ENCODE assay signal across 8 mouse cellular contexts in genomic region chrX:95969116-95969515, GRCm38 (mm10). TPM values are rescaled to one million over a fixed set of nuclear protein-coding genes. Genes with fewer than 3 reads are reported as not detected.
DNase-seq lines count a peak whose midpoint lies in the region; ATAC-seq and TF ChIP-seq lines count a peak whose summit lies in the region.

No protein-coding gene starts in this region.

- peaks cover 4% of the 10 kb centered on the region; the same call in 1 of the 2 replicates for H3K27me3 ChIP-seq in heart, embryonic 10.5 days (ENCODE audit: insufficient read depth, poor library complexity, severe bottlenecking)
- no peaks in the 10 kb centered on the region for H3K27me3 ChIP-seq in forebrain, embryonic 15.5 days
- no peaks in the 10 kb centered on the region for H3K27me3 ChIP-seq in liver, embryonic 15.5 days

- H3K4me1 ChIP-seq in heart, embryonic 10.5 days: 0 out of 2 replicates have a peak, but pooled peaks cover 5% of the 10 kb centered on the region
- peaks cover 0 to 7% of the 10 kb centered on the region in 2 experiments; a peak in 1 of 4 replicates for H3K4me1 ChIP-seq in ES-E14 (ENCODE audit: control insufficient read depth in 2 of 2, insufficient read depth in 2 of 2, low read length in 2 of 2, poor library complexity in 1 of 2)
- H3K4me1 ChIP-seq in forebrain, embryonic 15.5 days: no peaks in the 10 kb centered on the region
- peaks cover 7% of the 10 kb centered on the region; the same call in 1 of the 2 replicates for H3K4me1 ChIP-seq in liver, embryonic 15.5 days (replicated peaks)

- no peak overlapping the region for H3K4me2 ChIP-seq in forebrain, embryonic 15.5 days (replicated peaks)
- peak overlapping the region; percentile 79 for H3K4me2 ChIP-seq in liver, embryonic 15.5 days

- 52% methylated on average over 6 of the region's 6 CpGs for WGBS in heart, embryonic 10.5 days
- WGBS in forebrain, embryonic 15.5 days: 23% methylated on average over 6 of the region's 6 CpGs
- 28% methylated on average over 6 of the region's 6 CpGs for WGBS in liver, embryonic 15.5 days (ENCODE audit: insufficient replicate concordance)

- 0 out of 2 replicates have a peak overlapping the region, but pooled peaks have one; percentile 60 for H3K4me3 ChIP-seq in heart, embryonic 10.5 days
- peak overlapping the region in 1 of 2 experiments; percentile 27; a peak in 2 of 4 replicates for H3K4me3 ChIP-seq in ES-E14 (ENCODE audit: insufficient read depth in 1 of 2, low read depth in 1 of 2, low read length in 2 of 2, poor library complexity in 1 of 2, severe bottlenecking in 1 of 2)
- H3K4me3 ChIP-seq in forebrain, embryonic 15.5 days: no peak overlapping the region
- no peak overlapping the region for H3K4me3 ChIP-seq in liver, embryonic 15.5 days (replicated peaks)

- DNase-seq in heart, embryonic 10.5 days (ENCODE audit: low spot score): no peak
- no peak for DNase-seq in heart, postnatal 4 days
- DNase-seq in ES-E14 (ENCODE audit: low read depth, low spot score): no peak
- no peak for DNase-seq in Muller cell, postnatal 12 days (ENCODE audit: inconsistent ontology term)
- no peak for DNase-seq in spleen, postnatal 10 days (ENCODE audit: low spot score in 2 of 2)
- no peak for DNase-seq in left cerebral cortex, adult 18-20 months (ENCODE audit: low spot score in 2 of 2)

- no peak for ATAC-seq in forebrain, embryonic 15.5 days (replicated peaks)
- ATAC-seq in liver, embryonic 15.5 days (ENCODE audit: insufficient read depth): no peak

- no peaks in the 10 kb centered on the region for H3K9me3 ChIP-seq in heart, embryonic 10.5 days
- no peaks in the 10 kb centered on the region for H3K9me3 ChIP-seq in ES-E14 (ENCODE audit: control insufficient read depth, insufficient read depth, low read depth, low read length)
- H3K9me3 ChIP-seq in forebrain, embryonic 15.5 days: no peaks in the 10 kb centered on the region
- no peaks in the 10 kb centered on the region for H3K9me3 ChIP-seq in liver, embryonic 15.5 days (replicated peaks)

- H3K36me3 ChIP-seq in heart, embryonic 10.5 days: no peaks in the 10 kb centered on the region
- no peaks in the 10 kb centered on the region for H3K36me3 ChIP-seq in ES-E14 (ENCODE audit: control insufficient read depth, insufficient read depth, low read length, poor library complexity, severe bottlenecking)
- no peaks in the 10 kb centered on the region for H3K36me3 ChIP-seq in forebrain, embryonic 15.5 days
- no peaks in the 10 kb centered on the region for H3K36me3 ChIP-seq in liver, embryonic 15.5 days (replicated peaks)

- H3K9ac ChIP-seq in ES-E14 (ENCODE audit: insufficient read depth, low read depth, low read length, poor library complexity, severe bottlenecking): peak overlapping the region; percentile 52; the same call in 1 of the 2 replicates
- H3K9ac ChIP-seq in forebrain, embryonic 15.5 days (replicated peaks): no peak overlapping the region
- no peak overlapping the region for H3K9ac ChIP-seq in liver, embryonic 15.5 days

- peak overlapping the region; percentile 62 for H3K27ac ChIP-seq in heart, embryonic 10.5 days
- no peak overlapping the region; the same call in 1 of the 2 replicates for H3K27ac ChIP-seq in ES-E14 (ENCODE audit: insufficient read depth, low read depth, low read length, poor library complexity, severe bottlenecking)
- peak overlapping the region; percentile 81; the same call in 1 of the 2 replicates for H3K27ac ChIP-seq in forebrain, embryonic 15.5 days (replicated peaks)
- no peak overlapping the region for H3K27ac ChIP-seq in liver, embryonic 15.5 days (replicated peaks)

- in situ Hi-C loops in ES-E14 (cut with MboI; ENCODE audit: low sequenced_read_pairs in 2 of 2, unreplicated experiment in 2 of 2): no loop called here

TF ChIP-seq in ES-E14, 5 proteins besides CTCF, POLR2A, EP300 and RAD21:
- TF ChIP-seq CHD2 (IDR thresholded peaks at IDR 0.05; ENCODE audit: low read depth, low read length) (no peak), ZC3H11A (IDR thresholded peaks at IDR 0.05; ENCODE audit: borderline replicate concordance, low read depth, low read length) (no peak), ZNF384 (IDR thresholded peaks at IDR 0.05; ENCODE audit: low read depth, low read length) (no peak), MAFK (IDR thresholded peaks at IDR 0.05; ENCODE audit: insufficient read depth, low read depth, low read length) (no peak), HCFC1 (IDR thresholded peaks at IDR 0.05; ENCODE audit: borderline replicate concordance, insufficient read depth, low read length) (no peak)
TF ChIP-seq in ES-E14: peak in this region for 0.

RNA-seq across cellular contexts. Expression of gene Las1l, which starts 12.4 kb away (rescaled TPM):
- polyA plus RNA-seq in heart, embryonic 10.5 days (2016; fragmentation: Nextera tagmentation; extraction: Ambion mirVana): 72.8 and 73.4 TPM in 2 replicates
- 10 to 100 TPM; 35.7 to 36.2 TPM for total RNA-seq in heart, postnatal 4 days (2021)
- 51.7 and 56.1 TPM in 2 replicates for total RNA-seq in ES-E14 (2012; rRNA removed)
- 78.1 and 78.3 TPM in 2 replicates for polyA plus RNA-seq in forebrain, embryonic 15.5 days (2015; fragmentation: Nextera tagmentation; extraction: Ambion mirVana)
- 26.3 and 26.6 TPM in 2 replicates for polyA plus RNA-seq in liver, embryonic 15.5 days (2015; fragmentation: Nextera tagmentation; extraction: Ambion mirVana)
- total RNA-seq in left cerebral cortex, adult 18-20 months (2021): 10 to 100 TPM; 55.4 to 62.2 TPM

Comparison
In these comparisons a context has a peak if more than half of its experiments do, and no peak if none do; other contexts are left out.
1. H3K27ac ChIP-seq: peak in heart, embryonic 10.5 days (single experiment) and forebrain, embryonic 15.5 days (single experiment); none in ES-E14 (single experiment) and liver, embryonic 15.5 days (single experiment).